Mouse (Mus musculus): ENCODE measurements at regions not wholly inside any gene's neighbourhood (a gene's known extent, or its start where the extent isn't known, plus 50 kb on each side); places are given as distances from the start of the nearest gene placed in this dataset.

DNA sequence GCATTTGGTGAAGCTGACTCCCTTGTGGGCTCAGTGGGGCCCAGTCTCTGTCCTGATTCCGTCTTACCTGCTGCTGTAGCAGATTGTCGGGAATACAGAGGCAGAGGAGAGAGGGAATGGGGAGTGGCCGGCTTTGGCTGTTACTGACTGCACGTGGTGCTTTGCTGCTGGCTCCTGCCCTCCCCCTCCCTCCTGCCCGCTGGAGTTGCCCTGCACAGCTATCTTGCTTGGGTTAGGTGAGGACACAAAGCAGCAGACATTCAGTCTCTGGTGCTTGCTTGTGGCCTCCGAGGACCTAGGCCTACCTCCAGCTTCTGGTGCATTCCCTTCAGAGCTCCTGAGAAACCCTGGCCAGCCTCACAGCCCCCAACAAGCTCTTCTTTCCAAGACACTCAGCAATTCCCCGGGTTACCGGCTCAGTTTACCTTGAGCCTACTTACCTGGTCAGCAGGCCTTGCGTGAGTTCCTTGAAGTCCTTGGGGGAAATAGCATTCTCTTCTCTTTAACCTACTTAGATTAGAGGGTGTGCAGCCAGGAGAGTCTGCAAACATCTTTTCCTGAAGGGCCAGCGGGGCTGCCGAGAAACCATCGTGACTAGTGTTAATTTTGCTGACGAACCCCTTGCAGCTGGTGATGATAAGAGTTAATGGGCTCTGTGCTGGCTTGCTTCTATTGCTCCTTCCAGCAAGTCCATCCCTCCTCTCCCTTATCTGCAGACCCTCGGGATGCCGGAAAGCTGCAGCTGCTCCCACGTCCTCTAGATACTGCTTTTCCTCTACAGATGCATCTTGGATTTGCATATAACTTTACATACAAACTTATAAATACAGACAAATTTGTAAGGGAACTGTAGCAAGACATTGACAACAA, 1176.2 kb upstream of the A1bg start:
- TF ChIP-seq POLR2A (IDR thresholded peaks at IDR 0.05; ENCODE audit: control insufficient read depth in 1 of 2, insufficient read depth in 1 of 2, low read depth in 1 of 2, low read length in 2 of 2, poor library complexity in 1 of 2) (no peak), NELFE (IDR thresholded peaks at IDR 0.05; ENCODE audit: low read depth, low read length) (no peak), GATA1 (IDR thresholded peaks at IDR 0.05; ENCODE audit: low read depth, low read length) (no peak), EP300 (IDR thresholded peaks at IDR 0.05; ENCODE audit: low read depth in 1 of 2, low read length in 2 of 2) (no peak), SIN3A (IDR thresholded peaks at IDR 0.05; ENCODE audit: low read length) (no peak), MYC (IDR thresholded peaks at IDR 0.05; ENCODE audit: low read depth, low read length) (no peak), ETS1 (IDR thresholded peaks at IDR 0.05; ENCODE audit: low read depth, low read length) (no peak), ZC3H11A (IDR thresholded peaks at IDR 0.05; ENCODE audit: low read depth, low read length) (no peak), UBTF (IDR thresholded peaks at IDR 0.05; ENCODE audit: borderline replicate concordance, insufficient read depth, low read depth, low read length) (no peak), MAX (IDR thresholded peaks at IDR 0.05; ENCODE audit: low read length) (no peak), POLR2AphosphoS5 (IDR thresholded peaks at IDR 0.05; ENCODE audit: borderline replicate concordance, low read depth, low read length) (no peak), ZKSCAN1 (IDR thresholded peaks at IDR 0.05; ENCODE audit: low read depth, low read length) (no peak), RCOR1 (IDR thresholded peaks at IDR 0.05; ENCODE audit: low read depth, low read length) (no peak), KAT2A (conservative IDR thresholded peaks at IDR 0.05; ENCODE audit: low read depth, low read length) (no peak), MAZ (IDR thresholded peaks at IDR 0.05; ENCODE audit: low read depth, low read length) (no peak), E2F4 (IDR thresholded peaks at IDR 0.05; ENCODE audit: borderline replicate concordance, low read depth, low read length) (no peak)
- H3K4me3 ChIP-seq (ENCODE audit: control insufficient read depth in 1 of 2, insufficient read depth in 1 of 2, low read depth in 2 of 2, low read length in 2 of 2), result no peak overlapping the region
- H3K27ac ChIP-seq (ENCODE audit: control insufficient read depth, low read depth, low read length), result no peak overlapping the region
- no peak overlapping the region for H3K9ac ChIP-seq (ENCODE audit: control insufficient read depth, low read depth, low read length, poor library complexity, severe bottlenecking)
- DNase-seq (ENCODE audit: low read depth, low spot score), result no peak
- no peaks in the 10 kb centered on the region for H3K27me3 ChIP-seq (ENCODE audit: control insufficient read depth in 1 of 2, insufficient read depth in 2 of 2, low read length in 2 of 2)
- H3K4me1 ChIP-seq (ENCODE audit: control insufficient read depth in 1 of 2, insufficient read depth in 2 of 2, low read length in 2 of 2), result 0 out of 4 replicates have a peak, but pooled peaks cover 0 to 4% of the 10 kb centered on the region in 2 experiments
- H3K36me3 ChIP-seq (ENCODE audit: control insufficient read depth in 1 of 2, insufficient read depth in 2 of 2, low read length in 2 of 2), result peaks cover 0 to 20% of the 10 kb centered on the region in 2 experiments; a peak in 2 of 4 replicates
- H3K79me2 ChIP-seq (ENCODE audit: control insufficient read depth, insufficient read depth, low read length, poor library complexity), result peaks cover 31% of the 10 kb centered on the region
- H3K9me3 ChIP-seq (replicated peaks; ENCODE audit: insufficient read depth, low read length), result no peaks in the 10 kb centered on the region

DNA sequence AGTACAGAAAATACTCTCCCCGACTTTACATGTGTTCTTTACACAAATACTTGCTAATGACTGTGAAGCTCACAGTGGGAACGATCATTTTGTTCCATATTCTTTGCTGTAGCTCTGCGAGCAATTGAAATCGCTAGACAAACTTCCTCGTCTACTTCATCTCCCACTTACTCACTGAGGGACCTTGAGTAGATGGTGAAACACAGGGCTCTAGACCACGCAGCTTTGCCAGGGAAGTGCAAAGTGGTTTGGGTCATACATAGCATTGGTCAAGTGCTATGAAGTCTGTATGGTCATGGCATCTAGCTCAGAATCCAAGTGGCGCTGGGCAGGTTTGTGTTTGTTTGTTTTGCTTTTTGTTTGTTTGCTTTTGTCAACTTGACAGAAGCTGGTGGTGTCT, 1174.0 kb upstream of the A1bg start:
- H3K4me3 ChIP-seq (ENCODE audit: control insufficient read depth in 1 of 2, insufficient read depth in 1 of 2, low read depth in 2 of 2, low read length in 2 of 2), result no peak overlapping the region
- DNase-seq (ENCODE audit: low read depth, low spot score), result no peak
- no peak overlapping the region for H3K9ac ChIP-seq (ENCODE audit: control insufficient read depth, low read depth, low read length, poor library complexity, severe bottlenecking)
- H3K27me3 ChIP-seq (ENCODE audit: control insufficient read depth in 1 of 2, insufficient read depth in 2 of 2, low read length in 2 of 2), result no peaks in the 10 kb centered on the region
- no peaks in the 10 kb centered on the region for H3K9me3 ChIP-seq (replicated peaks; ENCODE audit: insufficient read depth, low read length)
- peaks cover 42% of the 10 kb centered on the region for H3K79me2 ChIP-seq (ENCODE audit: control insufficient read depth, insufficient read depth, low read length, poor library complexity)
- no peak overlapping the region for H3K27ac ChIP-seq (ENCODE audit: control insufficient read depth, low read depth, low read length)
- no peaks in the 10 kb centered on the region for H3K4me1 ChIP-seq (ENCODE audit: control insufficient read depth in 1 of 2, insufficient read depth in 2 of 2, low read length in 2 of 2)
- TF ChIP-seq NELFE (IDR thresholded peaks at IDR 0.05; ENCODE audit: low read depth, low read length), result no peak
- no peak for TF ChIP-seq TBP (IDR thresholded peaks at IDR 0.05; ENCODE audit: low read depth, low read length)
- TF ChIP-seq USF2 (IDR thresholded peaks at IDR 0.05; ENCODE audit: borderline replicate concordance in 1 of 2, insufficient read depth in 1 of 2, low read depth in 1 of 2, low read length in 2 of 2), result no peak
- peaks cover 0 to 15% of the 10 kb centered on the region in 2 experiments; a peak in 2 of 4 replicates for H3K36me3 ChIP-seq (ENCODE audit: control insufficient read depth in 1 of 2, insufficient read depth in 2 of 2, low read length in 2 of 2)
